Mouse (Mus musculus): ENCODE data around the gene Frmd3. TPM values are rescaled to one million over a fixed set of nuclear protein-coding genes. Genes with fewer than 3 reads are reported as not detected.

The Frmd3 gene
- total RNA-seq, 2 experiments from 2014 or later = 16.3 to 17.1 TPM

Other genes starting within 250 kb of the Frmd3 start
- gene Rasef, start 222.4 kb upstream of the Frmd3 start, total RNA-seq (2021) = 1 to 10 TPM in 1 of 2 experiments, under 1 TPM in 1; 0.58 to 1.1 TPM
- gene Gm11758, start 137.2 kb upstream of the Frmd3 start, total RNA-seq (2021) = not detected
- not detected for gene Gm11757, start 122.3 kb upstream of the Frmd3 start, total RNA-seq (2021)
- gene Gm13871, start 107.5 kb upstream of the Frmd3 start, total RNA-seq (2021) = not detected
- gene Gm11756, start 92.7 kb upstream of the Frmd3 start, total RNA-seq (2021) = not detected
- gene 2310002L09Rik, start 62.6 kb upstream of the Frmd3 start, total RNA-seq (2021) = not detected
- 10 to 100 TPM; 24.6 to 25.1 TPM for gene Kdm4c, start 229.1 kb downstream of the Frmd3 start, total RNA-seq (2021)

Measured in layer of hippocampus, postnatal 10 days (tissue).